Mouse (Mus musculus) testis, adult 2 months (tissue): Measurements from ENCODE around the gene Dok7. TPM values are rescaled to one million over a fixed set of nuclear protein-coding genes. Genes with fewer than 3 reads are reported as not detected.

ENCODE experiments used
- H3K27ac ChIP-seq: fragments of 200-500 bp; 2 replicates; pipeline ENCODE4 v1.5.1; 2012; ENCODE audit warnings: low read depth, low read length; ENCODE audit not compliant: control insufficient read depth, insufficient read depth
- H3K27me3 ChIP-seq: fragments of 200-500 bp; 2 replicates; pipeline ENCODE4 v1.6.1; 2012; ENCODE audit warnings: mild to moderate bottlenecking, low read length, moderate library complexity; ENCODE audit not compliant: control insufficient read depth, insufficient read depth
- H3K36me3 ChIP-seq: fragments of 200-500 bp; 2 replicates; pipeline ENCODE4 v1.6.1; 2012; ENCODE audit warnings: mild to moderate bottlenecking, low read length; ENCODE audit not compliant: control insufficient read depth, insufficient read depth
- H3K4me1 ChIP-seq: fragments of 200-500 bp; 2 replicates; pipeline ENCODE4 v1.6.1; 2012; ENCODE audit warnings: low read length; ENCODE audit not compliant: control insufficient read depth, insufficient read depth
- H3K4me3 ChIP-seq: fragments of 200-500 bp; 2 replicates; pipeline ENCODE4 v1.5.1; 2012; ENCODE audit warnings: low read depth, mild to moderate bottlenecking, low read length, moderate library complexity, mixed read lengths; ENCODE audit not compliant: control insufficient read depth
- CTCF ChIP-seq: fragments of 200-500 bp; IDR thresholded peaks from 2 replicates; pipeline ENCODE4 v1.5.1; 2012; ENCODE audit warnings: low read depth, mild to moderate bottlenecking, inconsistent platforms, low read length, moderate library complexity; ENCODE audit not compliant: control insufficient read depth, insufficient read depth, insufficient replicate concordance
- POLR2A ChIP-seq: fragments of 200-500 bp; IDR thresholded peaks from 2 replicates; pipeline ENCODE4 v1.6.1; 2012; ENCODE audit warnings: low read depth, mild to moderate bottlenecking, inconsistent platforms, low read length, moderate library complexity; ENCODE audit not compliant: control insufficient read depth
- polyA plus RNA-seq: library from polyadenylated mRNA; depleted of rRNA; stranded (reverse); fragments of >200 nt; gene quantifications from 2 replicates; pipeline ENCODE4 v1.2.3, GENCODE M21; 2012

Gene Dok7
- polyA plus RNA-seq, 1 experiment, result 10.6 TPM

DNA sequence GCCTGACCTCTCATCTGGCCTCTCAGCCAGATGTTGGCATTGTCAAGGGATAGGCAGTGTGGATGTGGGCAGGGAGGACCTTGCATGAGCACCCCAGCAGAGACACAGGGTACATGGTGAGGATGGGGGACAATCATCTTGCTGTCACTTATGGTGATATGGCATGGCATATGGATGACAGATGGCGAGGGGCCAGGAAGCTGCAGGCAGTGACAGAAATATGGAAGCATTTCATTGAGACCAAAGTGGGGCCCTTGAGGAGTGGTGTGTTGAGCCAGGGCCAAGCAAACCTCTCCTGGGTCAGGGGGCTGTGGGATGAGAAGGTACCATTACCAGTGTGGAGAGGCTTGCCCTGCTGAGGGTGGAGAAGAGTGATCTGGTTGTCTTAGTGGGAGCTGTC lies 19.8 kb downstream of the Dok7 start:
- Histone ChIP-seq H3K27ac (no peak overlapping the region), H3K4me1 (no peaks in the 10 kb centered on the region; the same call in 1 of the 2 replicates), H3K27me3 (no peaks in the 10 kb centered on the region), H3K36me3 (no peaks in the 10 kb centered on the region), H3K4me3 (no peak overlapping the region)
- no peak for TF ChIP-seq CTCF
- no peak for TF ChIP-seq POLR2A

DNA sequence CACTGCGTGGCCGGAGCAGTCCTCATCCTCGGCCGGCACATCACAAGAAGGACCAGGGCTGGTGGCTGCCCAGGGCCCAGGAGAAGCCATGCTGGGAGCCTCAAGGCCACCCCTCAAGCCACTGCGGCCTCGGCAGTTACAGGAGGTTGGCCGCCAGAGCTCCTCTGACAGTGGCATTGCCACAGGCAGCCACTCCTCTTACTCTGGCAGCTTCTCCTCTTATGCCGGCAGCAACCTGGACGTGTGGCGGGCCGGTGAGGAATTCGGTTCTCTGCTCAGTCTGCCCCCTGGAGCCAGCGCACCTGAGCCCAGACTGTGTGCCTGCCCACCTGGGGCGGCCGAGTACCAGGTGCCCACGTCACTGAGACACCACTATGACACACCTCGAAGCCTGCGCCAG lies 22.5 kb downstream of the Dok7 start:
- H3K4me3 ChIP-seq, result no peak overlapping the region
- H3K4me1 ChIP-seq, result no peaks in the 10 kb centered on the region
- no peaks in the 10 kb centered on the region for H3K36me3 ChIP-seq
- TF ChIP-seq POLR2A (no peak), CTCF (no peak)
- no peak overlapping the region for H3K27ac ChIP-seq
- H3K27me3 ChIP-seq, result no peaks in the 10 kb centered on the region

- Histone ChIP-seq H3K4me3 (no peak overlapping the region), H3K27ac (no peak overlapping the region), H3K27me3 (no peaks in the 10 kb centered on the region), H3K36me3 (no peaks in the 10 kb centered on the region), H3K4me1 (peaks cover 2% of the 10 kb centered on the region; the same call in 1 of the 2 replicates)
- TF ChIP-seq CTCF, result no peak
- no peak for TF ChIP-seq POLR2A
Observed at GRCm38 (mm10) chr5:35084913-35085312, 28.3 kb downstream of the Dok7 start.

- Histone ChIP-seq H3K4me1 (peaks cover 2% of the 10 kb centered on the region; the same call in 1 of the 2 replicates), H3K36me3 (peaks cover 1% of the 10 kb centered on the region; the same call in 1 of the 2 replicates), H3K4me3 (no peak overlapping the region), H3K27ac (no peak overlapping the region), H3K27me3 (no peaks in the 10 kb centered on the region)
- TF ChIP-seq POLR2A, result no peak
- peak; percentile 89; the same call in 1 of the 2 replicates for TF ChIP-seq CTCF
Observed at GRCm38 (mm10) chr5:35088785-35089613, 32.4 kb downstream of the Dok7 start.

- no peak overlapping the region for H3K4me3 ChIP-seq
- no peaks in the 10 kb centered on the region for H3K27me3 ChIP-seq
- H3K36me3 ChIP-seq, result peaks cover 1% of the 10 kb centered on the region; the same call in 1 of the 2 replicates
- peaks cover 2% of the 10 kb centered on the region; the same call in 1 of the 2 replicates for H3K4me1 ChIP-seq
- no peak overlapping the region for H3K27ac ChIP-seq
- TF ChIP-seq POLR2A, result no peak
Observed at GRCm38 (mm10) chr5:35089614-35089963, 33.0 kb downstream of the Dok7 start.

DNA sequence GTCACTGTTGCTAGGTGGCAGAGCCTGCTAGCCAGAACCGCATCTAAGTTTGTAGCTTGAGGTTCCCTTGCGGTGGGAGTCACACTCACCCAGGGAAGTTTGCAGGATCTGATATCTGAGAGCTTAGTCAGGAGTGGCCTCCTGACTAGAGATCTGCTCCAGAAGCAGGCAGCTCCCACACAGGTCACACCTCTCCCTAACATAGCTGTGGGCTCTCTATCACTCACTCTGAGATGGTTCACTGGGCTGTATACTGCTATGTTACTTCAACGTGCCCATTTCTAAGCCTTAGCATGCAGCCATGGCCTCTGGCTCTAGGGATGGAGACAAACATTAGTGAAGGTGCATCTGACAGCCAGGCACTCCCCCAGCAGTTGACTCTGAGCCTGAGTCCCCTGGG lies 35.1 kb downstream of the Dok7 start:
- TF ChIP-seq CTCF (no peak), POLR2A (no peak)
- no peak overlapping the region for H3K27ac ChIP-seq
- no peaks in the 10 kb centered on the region for H3K27me3 ChIP-seq
- H3K4me3 ChIP-seq, result no peak overlapping the region
- H3K4me1 ChIP-seq, result peaks cover 2% of the 10 kb centered on the region; the same call in 1 of the 2 replicates
- peaks cover 1% of the 10 kb centered on the region for H3K36me3 ChIP-seq

DNA sequence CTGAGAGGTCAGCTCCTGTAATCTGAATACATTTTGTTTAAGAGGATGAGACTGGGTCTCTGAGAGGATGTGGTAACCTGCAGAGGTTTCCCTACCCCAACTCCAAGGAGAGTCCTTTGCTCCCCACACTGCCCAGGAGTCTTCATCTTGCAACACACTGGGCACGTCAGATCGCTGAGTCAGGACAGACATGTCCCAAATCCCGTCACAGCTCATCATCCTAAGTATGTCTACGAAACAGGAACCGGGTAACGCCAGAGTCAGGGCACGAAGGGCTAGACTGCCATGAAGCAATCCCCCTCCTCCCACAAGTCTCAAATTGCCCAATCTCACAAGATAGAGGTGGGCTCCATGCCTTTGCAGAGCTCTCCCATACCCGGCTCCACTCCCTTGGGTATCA lies 46.5 kb downstream of the Dok7 start:
- TF ChIP-seq POLR2A (no peak), CTCF (no peak)
- Histone ChIP-seq H3K36me3 (no peaks in the 10 kb centered on the region; the same call in 1 of the 2 replicates), H3K4me1 (peaks cover 9% of the 10 kb centered on the region), H3K4me3 (no peak overlapping the region), H3K27me3 (no peaks in the 10 kb centered on the region), H3K27ac (no peak overlapping the region)
